Mouse (Mus musculus) neural tube, embryonic 15.5 days (tissue): ENCODE measurements around the gene Plekhs1. TPM values are rescaled to one million over a fixed set of nuclear protein-coding genes. Genes with fewer than 3 reads are reported as not detected.

Experiments used
- ATAC-seq: fragments of 200-750 bp; cut with Nextera tagmentation; 2 replicates; pipeline ENCODE4 v1.8.0; 2017; ENCODE audit warnings: mild to moderate bottlenecking, moderate TSS enrichment, moderate library complexity; ENCODE audit not compliant: low FRiP score
- H3K27ac ChIP-seq: fragments of 300-500 bp; sonication (generic); replicated peaks from 2 replicates; pipeline ENCODE4 v1.5.1; 2015; ENCODE audit warnings: mild to moderate bottlenecking, inconsistent platforms
- H3K27me3 ChIP-seq: fragments of 300-500 bp; sonication (generic); replicated peaks from 2 replicates; pipeline ENCODE4 v1.6.1; 2015; ENCODE audit warnings: inconsistent platforms
- H3K36me3 ChIP-seq: fragments of 300-500 bp; sonication (generic); 2 replicates; pipeline ENCODE4 v1.6.1; 2015; ENCODE audit warnings: inconsistent platforms
- H3K4me1 ChIP-seq: fragments of 300-500 bp; sonication (generic); 2 replicates; pipeline ENCODE4 v1.6.1; 2015; ENCODE audit warnings: inconsistent platforms
- H3K4me2 ChIP-seq: fragments of 300-500 bp; sonication (generic); 2 replicates; pipeline ENCODE4 v1.6.1; 2015; ENCODE audit warnings: inconsistent platforms, mild to moderate bottlenecking, moderate library complexity
- H3K4me3 ChIP-seq: fragments of 300-500 bp; sonication (generic); replicated peaks from 2 replicates; pipeline ENCODE4 v1.5.1; 2015; ENCODE audit warnings: mild to moderate bottlenecking, inconsistent platforms
- H3K9ac ChIP-seq: fragments of 300-500 bp; sonication (generic); replicated peaks from 2 replicates; pipeline ENCODE4 v1.6.1; 2015; ENCODE audit warnings: mild to moderate bottlenecking, inconsistent platforms
- H3K9me3 ChIP-seq: fragments of 300-500 bp; sonication (generic); replicated peaks from 2 replicates; pipeline ENCODE4 v1.6.1; 2016; ENCODE audit warnings: inconsistent platforms
- WGBS: fragments of 180-500 bp; shearing (Covaris S2); methylation state at CpG from one replicate; pipeline ENCODE4 v1.1.7; 2015; ENCODE audit warnings: mixed read lengths; 5-methylcytosine and 5-hydroxymethylcytosine counted together
- polyA plus RNA-seq: library from polyadenylated mRNA; unstranded; fragments of >200 nt; fragmentation: Nextera tagmentation; extraction: Ambion mirVana; gene quantifications from 2 replicates; pipeline ENCODE4 v1.2.1, GENCODE M21; 2015

Plekhs1 gene
- polyA plus RNA-seq, 1 experiment from 2014 or later = 0.27 TPM

DNA sequence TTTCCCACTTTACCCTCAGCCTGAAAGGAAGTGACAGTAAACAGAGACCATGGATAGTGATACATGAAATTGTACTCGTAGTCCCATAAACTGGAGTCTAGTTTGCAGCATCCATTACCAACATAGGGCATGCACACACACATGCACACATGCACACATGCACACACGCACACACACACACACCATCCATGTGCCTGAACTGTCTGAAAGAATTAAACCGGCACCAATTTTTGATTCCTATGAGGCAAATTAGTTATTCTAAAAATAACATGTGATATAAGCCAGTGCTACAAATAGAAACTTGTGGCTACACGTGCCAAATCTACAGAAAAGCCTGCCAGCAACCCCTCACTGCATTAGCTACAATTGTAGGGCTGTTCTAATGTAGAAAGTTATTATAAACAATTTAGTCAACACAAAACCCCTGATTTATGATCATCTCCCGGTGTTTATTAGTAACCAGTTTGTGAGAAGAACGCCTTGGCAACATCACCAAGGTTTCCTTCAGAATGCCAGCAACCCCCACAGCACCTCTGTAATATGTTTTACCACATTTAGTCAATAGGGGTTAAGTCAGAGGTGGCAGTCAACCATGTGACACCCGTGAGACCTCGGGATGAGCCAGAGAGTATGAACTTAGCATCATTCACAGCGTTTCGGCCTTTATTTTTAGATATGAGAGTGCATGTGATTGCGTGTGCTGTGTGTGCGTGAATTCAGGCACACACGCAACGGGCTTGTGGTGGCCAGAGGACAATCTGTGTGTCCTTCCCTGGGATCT, 72.0 kb downstream of the Plekhs1 start:
- no peak overlapping the region for H3K9ac ChIP-seq
- no peaks in the 10 kb centered on the region for H3K9me3 ChIP-seq
- no peak for ATAC-seq
- no peaks in the 10 kb centered on the region for H3K4me1 ChIP-seq
- no peak overlapping the region for H3K27ac ChIP-seq
- no peak overlapping the region for H3K4me2 ChIP-seq
- no peak overlapping the region for H3K4me3 ChIP-seq
- H3K27me3 ChIP-seq = no peaks in the 10 kb centered on the region
- WGBS = 90% methylated on average over 14 of the region's 14 CpGs
- H3K36me3 ChIP-seq = peaks cover 19% of the 10 kb centered on the region

DNA sequence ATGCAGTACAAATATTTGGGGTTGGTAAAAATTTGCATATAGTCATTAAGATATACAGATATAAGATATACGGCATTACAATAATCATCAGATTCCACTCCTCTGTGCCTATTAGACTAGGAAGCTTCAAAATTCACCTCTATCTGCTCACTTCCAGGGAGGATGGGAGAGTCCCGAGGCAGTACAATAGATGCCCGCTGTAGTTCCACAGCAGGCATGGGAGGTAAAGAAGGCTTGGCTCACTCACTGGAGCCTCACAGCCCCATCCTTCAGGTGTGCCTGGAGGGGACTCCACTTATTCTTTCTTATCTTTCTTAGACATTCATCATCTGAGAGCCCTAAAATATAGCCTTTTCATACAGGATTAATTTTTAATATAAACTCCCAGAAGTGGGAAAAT, 72.9 kb downstream of the Plekhs1 start:
- peaks cover 23% of the 10 kb centered on the region for H3K36me3 ChIP-seq
- WGBS = 84% methylated on average over 3 of the region's 3 CpGs
- H3K9ac ChIP-seq = no peak overlapping the region
- no peak overlapping the region for H3K4me2 ChIP-seq
- no peak for ATAC-seq
- H3K9me3 ChIP-seq = no peaks in the 10 kb centered on the region
- H3K4me3 ChIP-seq = no peak overlapping the region
- no peak overlapping the region for H3K27ac ChIP-seq
- no peaks in the 10 kb centered on the region for H3K27me3 ChIP-seq
- H3K4me1 ChIP-seq = no peaks in the 10 kb centered on the region

DNA sequence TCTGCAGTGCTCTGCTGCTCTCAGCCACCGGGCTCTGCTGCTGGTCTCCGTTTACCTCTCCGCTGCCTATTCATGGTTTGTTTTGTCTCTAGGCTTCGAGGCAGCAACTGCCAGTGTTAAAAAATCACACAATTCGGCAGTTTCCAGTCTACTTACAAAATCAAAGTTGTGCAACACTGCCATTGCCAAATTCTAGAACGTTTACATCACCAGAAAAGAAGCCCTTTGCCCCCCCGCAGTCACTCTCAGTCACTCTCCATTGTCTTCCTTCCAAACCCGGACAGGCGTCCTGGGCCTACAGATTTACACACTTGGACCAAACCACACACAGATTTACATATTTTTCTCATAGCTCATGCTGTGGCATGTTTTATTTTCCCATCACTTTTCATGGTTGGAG, 73.6 kb downstream of the Plekhs1 start:
- Histone ChIP-seq H3K27me3 (no peaks in the 10 kb centered on the region), H3K4me1 (no peaks in the 10 kb centered on the region), H3K36me3 (peaks cover 24% of the 10 kb centered on the region), H3K4me3 (no peak overlapping the region), H3K9me3 (no peaks in the 10 kb centered on the region), H3K4me2 (no peak overlapping the region), H3K9ac (no peak overlapping the region), H3K27ac (no peak overlapping the region)
- WGBS = 59% methylated on average over 9 of the region's 9 CpGs
- no peak for ATAC-seq

DNA sequence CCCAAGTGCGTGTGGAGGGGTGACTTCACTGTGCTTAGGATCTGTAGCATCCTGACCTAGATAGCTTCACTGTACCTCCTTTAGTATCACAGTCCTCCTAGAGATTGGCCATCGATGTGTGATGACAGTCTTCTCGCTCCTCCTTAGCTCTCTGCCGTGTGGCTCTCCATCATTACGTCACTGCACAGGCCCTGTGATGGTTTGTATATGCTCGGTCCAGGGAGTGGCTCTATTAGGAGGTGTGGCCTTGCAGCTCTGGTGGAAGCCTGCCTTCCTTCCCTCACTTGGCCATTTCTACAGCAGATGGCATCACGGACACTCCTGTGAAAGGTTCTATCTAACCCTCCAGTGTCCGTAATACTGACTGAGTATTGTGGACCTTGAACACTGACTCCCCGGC, 74.3 kb downstream of the Plekhs1 start:
- peaks cover 27% of the 10 kb centered on the region for H3K36me3 ChIP-seq

More for the DNA sequence above, 74.3 kb downstream of the Plekhs1 start:
- ATAC-seq = no peak
- Histone ChIP-seq H3K4me2 (no peak overlapping the region), H3K4me3 (no peak overlapping the region), H3K9me3 (no peaks in the 10 kb centered on the region), H3K4me1 (no peaks in the 10 kb centered on the region), H3K27me3 (no peaks in the 10 kb centered on the region), H3K9ac (no peak overlapping the region), H3K27ac (no peak overlapping the region)
- 90% methylated on average over 9 of the region's 9 CpGs for WGBS

Other genes starting within 250 kb of the Plekhs1 start
- 0.06 and 0.65 TPM in 2 replicates for gene Habp2, start 174.5 kb upstream of the Plekhs1 start, polyA plus RNA-seq
- 0.63 and 0.65 TPM in 2 replicates for gene Nrap, start 71.6 kb upstream of the Plekhs1 start, polyA plus RNA-seq
- gene Casp7, start 64.5 kb upstream of the Plekhs1 start, polyA plus RNA-seq = 20.8 and 25.5 TPM in 2 replicates
- 10.9 and 13.2 TPM in 2 replicates for gene Dclre1a, start 86.6 kb downstream of the Plekhs1 start, polyA plus RNA-seq
- gene Nhlrc2, start 86.6 kb downstream of the Plekhs1 start, polyA plus RNA-seq = 6.5 and 8.6 TPM in 2 replicates